In genomic region chr2:31998443-31998842, GRCm38 (mm10) we compare ENCODE assay signal across 14 mouse cellular contexts. TPM values are rescaled to one million over a fixed set of nuclear protein-coding genes. Genes with fewer than 3 reads are reported as not detected.
DNase-seq lines count a peak whose midpoint lies in the region; ATAC-seq and TF ChIP-seq lines count a peak whose summit lies in the region.
"Had no signal": no experiment of that assay in that cellular context is flagged by ENCODE, and none has a peak within 500 bp of the region (broad histone marks: within the 10 kb centered on the region; RNA-seq: fewer than 3 reads in every experiment).

No protein-coding gene starts in this region.

- H3K36me3 ChIP-seq in intestine, postnatal 0 days (ENCODE audit: control insufficient read depth, insufficient read depth) = peaks cover 86% of the 10 kb centered on the region
- peaks cover 17% of the 10 kb centered on the region for H3K36me3 ChIP-seq in intestine, embryonic 16.5 days (ENCODE audit: control insufficient read depth, insufficient read depth, low read length)

- no peak overlapping the region for H3K4me3 ChIP-seq in intestine, postnatal 0 days (ENCODE audit: low read depth, low read length)
- no peak overlapping the region for H3K4me3 ChIP-seq in intestine, embryonic 16.5 days (ENCODE audit: low read length)
- H3K4me3 ChIP-seq: left cerebral cortex, adult 2 months; limb, embryonic 15.5 days; midbrain, embryonic 12.5 days; neural tube, embryonic 13.5 days had no signal

- H3K9me3 ChIP-seq in intestine, postnatal 0 days (ENCODE audit: control insufficient read depth) = no peaks in the 10 kb centered on the region
- H3K9me3 ChIP-seq in intestine, embryonic 16.5 days (ENCODE audit: control insufficient read depth, low read length) = no peaks in the 10 kb centered on the region
- H3K9me3 ChIP-seq: limb, embryonic 15.5 days; midbrain, embryonic 12.5 days; neural tube, embryonic 13.5 days had no signal

- no peaks in the 10 kb centered on the region for H3K27me3 ChIP-seq in intestine, postnatal 0 days (replicated peaks; ENCODE audit: control insufficient read depth, insufficient read depth, low read length)
- no peaks in the 10 kb centered on the region for H3K27me3 ChIP-seq in intestine, embryonic 16.5 days (replicated peaks; ENCODE audit: control insufficient read depth, insufficient read depth, low read length)
- H3K27me3 ChIP-seq: limb, embryonic 15.5 days; midbrain, embryonic 12.5 days; neural tube, embryonic 13.5 days had no signal

- 0 out of 2 replicates have a peak, but pooled peaks have one; percentile 24 for TF ChIP-seq CTCF in intestine, postnatal 0 days (IDR thresholded peaks at IDR 0.05; ENCODE audit: low read depth)

- H3K27ac ChIP-seq in intestine, postnatal 0 days (ENCODE audit: low read depth, low read length) = no peak overlapping the region
- H3K27ac ChIP-seq in intestine, embryonic 16.5 days (ENCODE audit: low read length) = no peak overlapping the region
- H3K27ac ChIP-seq: left cerebral cortex, adult 2 months; limb, embryonic 15.5 days; midbrain, embryonic 12.5 days; neural tube, embryonic 13.5 days had no signal

- WGBS in intestine, postnatal 0 days = 63% methylated on average over 2 of the region's 2 CpGs
- WGBS in intestine, embryonic 16.5 days = 67% methylated on average over 2 of the region's 2 CpGs

- H3K4me2 ChIP-seq in intestine, postnatal 0 days (replicated peaks; ENCODE audit: low read depth) = no peak overlapping the region
- no peak overlapping the region for H3K4me2 ChIP-seq in intestine, embryonic 16.5 days (ENCODE audit: low read depth, low read length)
- H3K4me2 ChIP-seq: limb, embryonic 15.5 days; midbrain, embryonic 12.5 days; neural tube, embryonic 13.5 days had no signal

- no peaks in the 10 kb centered on the region for H3K4me1 ChIP-seq in intestine, postnatal 0 days (replicated peaks; ENCODE audit: control insufficient read depth, insufficient read depth, low read length)
- H3K4me1 ChIP-seq in intestine, embryonic 16.5 days (ENCODE audit: control insufficient read depth, insufficient read depth, low read length) = no peaks in the 10 kb centered on the region
- H3K4me1 ChIP-seq: limb, embryonic 15.5 days; midbrain, embryonic 12.5 days; neural tube, embryonic 13.5 days had no signal

- DNase-seq in B cell, adult 2 months = peak; percentile 9 to 24
- DNase-seq in R1 (ENCODE audit: low read depth, low spot score) = peak; percentile 18
- peak; percentile 4 for DNase-seq in retina, postnatal 1 day
- DNase-seq in frontal cortex, postnatal 10 days (ENCODE audit: low spot score in 2 of 2) = no peak
- DNase-seq in testis, postnatal 10 days (ENCODE audit: low spot score) = no peak
- no peak for DNase-seq in ovary, postnatal 36 days (ENCODE audit: low spot score)
- DNase-seq: forebrain, postnatal 0 days had no signal

- no peak for ATAC-seq in intestine, postnatal 0 days
- no peak for ATAC-seq in intestine, embryonic 16.5 days
- ATAC-seq: forebrain, postnatal 0 days; hindbrain, embryonic 16.5 days had no signal

- no peak overlapping the region for H3K9ac ChIP-seq in intestine, postnatal 0 days (ENCODE audit: low read depth, low read length)
- no peak overlapping the region for H3K9ac ChIP-seq in intestine, embryonic 16.5 days (ENCODE audit: low read depth, low read length)
- H3K9ac ChIP-seq: forebrain, postnatal 0 days; limb, embryonic 15.5 days; midbrain, embryonic 12.5 days; neural tube, embryonic 13.5 days had no signal

RNA-seq across cellular contexts. Expression of gene Nup214, which starts 24.2 kb away (rescaled TPM):
- polyA plus RNA-seq in intestine, postnatal 0 days (2015; fragmentation: Nextera tagmentation; extraction: Ambion mirVana) = 31.3 and 37.2 TPM in 2 replicates
- 61.4 and 71.9 TPM in 2 replicates for polyA plus RNA-seq in intestine, embryonic 16.5 days (2015; fragmentation: Nextera tagmentation; extraction: Ambion mirVana)

RNA-seq across cellular contexts. Expression of gene Aif1l, which starts 48.5 kb away (rescaled TPM):
- polyA plus RNA-seq in intestine, postnatal 0 days (2015; fragmentation: Nextera tagmentation; extraction: Ambion mirVana) = 8.1 and 8.2 TPM in 2 replicates
- 9.9 and 10.9 TPM in 2 replicates for polyA plus RNA-seq in intestine, embryonic 16.5 days (2015; fragmentation: Nextera tagmentation; extraction: Ambion mirVana)

Comparison
In these comparisons a context has a peak if more than half of its experiments do, and no peak if none do; other contexts are left out.
1. DNase-seq: peak in B cell, adult 2 months (2 of 2), R1 (single experiment) and retina, postnatal 1 day (single experiment); none in frontal cortex, postnatal 10 days (0 of 2), testis, postnatal 10 days (single experiment) and ovary, postnatal 36 days (single experiment).